Mouse (Mus musculus): ENCODE data around the gene Lrch4. TPM values are rescaled to one million over a fixed set of nuclear protein-coding genes. Genes with fewer than 3 reads are reported as not detected.

Gene Lrch4
- polyA plus RNA-seq, 1 experiment from 2014 or later = 31.1 TPM

DNA sequence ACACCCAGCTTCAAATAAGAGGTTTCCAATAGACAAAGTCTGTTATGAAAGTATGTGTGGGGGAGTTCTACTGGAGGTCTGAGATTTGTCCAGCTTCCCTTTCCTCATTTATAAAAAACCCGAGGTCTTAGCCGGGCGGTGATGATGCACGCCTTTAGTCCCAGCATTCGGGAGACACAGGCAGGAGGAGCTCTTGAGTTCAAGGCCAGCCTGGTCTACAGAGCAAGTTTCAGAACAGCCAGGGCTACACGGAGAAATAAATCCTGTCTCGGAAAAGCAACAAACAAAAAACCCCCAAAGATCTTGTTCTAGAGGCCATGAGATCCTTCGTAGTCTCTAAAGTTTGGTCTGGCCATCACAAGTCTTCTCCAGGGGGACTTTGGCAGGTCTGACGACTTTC is 930 bp upstream of the Lrch4 start:
- WGBS = 2% methylated on average over 9 of the region's 9 CpGs
- H3K4me3 ChIP-seq (ENCODE audit: low read length) = peak overlapping the region; percentile 69
- H3K36me3 ChIP-seq (ENCODE audit: control insufficient read depth, insufficient read depth) = no peaks in the 10 kb centered on the region
- no peak for ATAC-seq (replicated peaks; ENCODE audit: extremely low read depth, insufficient read depth, low FRiP score)
- H3K4me1 ChIP-seq (ENCODE audit: control insufficient read depth, insufficient read depth, low read length) = peaks cover 25% of the 10 kb centered on the region
- peak overlapping the region; percentile 73 for H3K9ac ChIP-seq (ENCODE audit: low read length)
- peak overlapping the region; percentile 93 for H3K27ac ChIP-seq (ENCODE audit: low read length)
- H3K9me3 ChIP-seq (replicated peaks; ENCODE audit: control insufficient read depth, low read length) = no peaks in the 10 kb centered on the region
- peak overlapping the region; percentile 67 for H3K4me2 ChIP-seq (ENCODE audit: low read depth, low read length)
- H3K27me3 ChIP-seq (ENCODE audit: control insufficient read depth, insufficient read depth, low read length) = no peaks in the 10 kb centered on the region

DNA sequence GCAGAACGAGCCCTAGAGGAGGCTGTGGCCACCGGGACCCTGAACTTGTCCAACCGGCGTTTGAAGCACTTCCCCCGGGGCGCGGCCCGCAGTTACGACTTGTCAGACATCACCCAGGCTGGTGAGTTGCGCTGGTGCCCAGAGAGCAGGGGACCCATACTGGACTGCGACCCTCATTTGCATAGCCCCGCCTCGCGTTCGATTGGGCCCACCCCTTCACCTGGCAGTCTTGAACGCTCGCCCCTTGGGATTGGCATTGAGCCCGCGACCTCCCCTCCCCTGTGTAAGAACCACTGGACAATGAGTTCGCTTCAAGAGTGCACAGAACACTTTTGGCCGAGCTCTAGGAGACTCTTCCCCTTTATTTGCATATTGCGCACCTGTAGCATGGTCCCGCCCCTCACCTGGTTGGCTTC is 393 bp downstream of the Lrch4 start:
- peaks cover 25% of the 10 kb centered on the region for H3K4me1 ChIP-seq (ENCODE audit: control insufficient read depth, insufficient read depth, low read length)
- H3K27me3 ChIP-seq (ENCODE audit: control insufficient read depth, insufficient read depth, low read length) = no peaks in the 10 kb centered on the region
- H3K4me2 ChIP-seq (ENCODE audit: low read depth, low read length) = peak overlapping the region; percentile 91
- no peaks in the 10 kb centered on the region for H3K9me3 ChIP-seq (replicated peaks; ENCODE audit: control insufficient read depth, low read length)
- peak; percentile 8; the same call in 1 of the 2 replicates for ATAC-seq (replicated peaks; ENCODE audit: extremely low read depth, insufficient read depth, low FRiP score)
- peak overlapping the region; percentile 89 for H3K9ac ChIP-seq (ENCODE audit: low read length)
- H3K4me3 ChIP-seq (ENCODE audit: low read length) = peak overlapping the region; percentile 84
- H3K36me3 ChIP-seq (ENCODE audit: control insufficient read depth, insufficient read depth) = peaks cover 5% of the 10 kb centered on the region
- WGBS = under 1% methylated on average over 23 of the region's 23 CpGs
- H3K27ac ChIP-seq (ENCODE audit: low read length) = peak overlapping the region; percentile 91

DNA sequence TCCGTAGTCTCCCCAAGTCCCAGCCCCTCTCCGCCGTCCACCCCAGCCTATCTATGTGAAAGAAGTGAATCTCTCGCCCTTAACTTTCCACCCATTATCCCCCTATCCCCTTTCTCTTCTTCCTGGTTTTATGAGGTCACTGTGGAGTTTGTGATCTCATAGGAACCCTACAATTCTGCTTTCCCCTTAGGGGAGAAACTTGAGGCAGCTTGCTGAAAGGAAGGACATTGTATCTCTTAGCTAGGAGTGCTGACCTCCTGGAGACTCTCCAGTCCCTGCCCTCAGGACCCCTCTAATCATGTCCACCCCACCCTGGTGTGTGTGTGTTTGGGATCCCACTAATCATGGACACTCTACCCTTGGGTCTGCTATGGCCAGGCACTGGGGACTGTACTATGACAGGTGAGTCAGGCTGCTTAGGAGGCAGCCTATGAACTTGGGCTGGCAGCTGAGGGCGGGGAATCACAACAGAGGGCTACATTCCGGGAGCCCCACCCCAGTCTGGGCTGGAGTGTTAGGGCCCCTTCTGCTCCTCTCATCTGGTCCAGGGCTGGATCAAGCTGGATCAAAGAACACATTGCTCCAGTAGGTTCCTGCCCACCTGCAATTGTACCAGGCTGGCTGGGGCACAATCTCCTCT is 1.1 kb downstream of the Lrch4 start:
- Histone ChIP-seq H3K9me3 (replicated peaks; ENCODE audit: control insufficient read depth, low read length) (no peaks in the 10 kb centered on the region), H3K4me3 (ENCODE audit: low read length) (peak overlapping the region; percentile 84), H3K27ac (ENCODE audit: low read length) (peak overlapping the region; percentile 91), H3K27me3 (ENCODE audit: control insufficient read depth, insufficient read depth, low read length) (no peaks in the 10 kb centered on the region), H3K4me2 (ENCODE audit: low read depth, low read length) (peak overlapping the region; percentile 91), H3K4me1 (ENCODE audit: control insufficient read depth, insufficient read depth, low read length) (peaks cover 25% of the 10 kb centered on the region), H3K36me3 (ENCODE audit: control insufficient read depth, insufficient read depth) (peaks cover 5% of the 10 kb centered on the region), H3K9ac (ENCODE audit: low read length) (peak overlapping the region; percentile 89)
- 18% methylated on average over 6 of the region's 6 CpGs for WGBS
- no peak for ATAC-seq (replicated peaks; ENCODE audit: extremely low read depth, insufficient read depth, low FRiP score)

DNA sequence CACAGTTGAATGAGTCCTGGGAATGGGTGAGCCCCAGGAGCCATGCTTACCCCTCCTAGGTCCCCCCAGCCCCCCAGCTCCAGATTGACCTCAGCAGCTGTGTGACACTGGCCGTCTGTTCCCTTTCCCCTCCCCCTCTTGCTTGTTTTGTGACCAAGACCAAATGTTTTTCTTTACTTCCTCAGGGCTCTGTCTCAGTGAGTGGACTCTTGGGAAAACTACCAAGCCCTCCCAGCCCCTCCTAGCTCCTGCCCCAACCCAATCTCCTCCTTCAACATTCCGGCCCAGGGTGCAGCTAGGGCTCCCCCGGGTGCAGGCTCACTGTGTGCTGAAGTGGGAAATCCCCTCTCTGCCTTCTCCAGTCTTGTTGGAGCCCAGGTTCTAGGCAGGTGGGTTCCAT is 1.7 kb downstream of the Lrch4 start:
- peaks cover 25% of the 10 kb centered on the region for H3K4me1 ChIP-seq (ENCODE audit: control insufficient read depth, insufficient read depth, low read length)
- H3K27me3 ChIP-seq (ENCODE audit: control insufficient read depth, insufficient read depth, low read length) = no peaks in the 10 kb centered on the region
- peak overlapping the region; percentile 89 for H3K9ac ChIP-seq (ENCODE audit: low read length)
- H3K4me3 ChIP-seq (ENCODE audit: low read length) = peak overlapping the region; percentile 84
- peak overlapping the region; percentile 91 for H3K27ac ChIP-seq (ENCODE audit: low read length)
- WGBS = 29% methylated on average over 3 of the region's 3 CpGs
- no peak for ATAC-seq (replicated peaks; ENCODE audit: extremely low read depth, insufficient read depth, low FRiP score)
- peaks cover 11% of the 10 kb centered on the region for H3K36me3 ChIP-seq (ENCODE audit: control insufficient read depth, insufficient read depth)
- peak overlapping the region; percentile 91 for H3K4me2 ChIP-seq (ENCODE audit: low read depth, low read length)
- H3K9me3 ChIP-seq (replicated peaks; ENCODE audit: control insufficient read depth, low read length) = no peaks in the 10 kb centered on the region

DNA sequence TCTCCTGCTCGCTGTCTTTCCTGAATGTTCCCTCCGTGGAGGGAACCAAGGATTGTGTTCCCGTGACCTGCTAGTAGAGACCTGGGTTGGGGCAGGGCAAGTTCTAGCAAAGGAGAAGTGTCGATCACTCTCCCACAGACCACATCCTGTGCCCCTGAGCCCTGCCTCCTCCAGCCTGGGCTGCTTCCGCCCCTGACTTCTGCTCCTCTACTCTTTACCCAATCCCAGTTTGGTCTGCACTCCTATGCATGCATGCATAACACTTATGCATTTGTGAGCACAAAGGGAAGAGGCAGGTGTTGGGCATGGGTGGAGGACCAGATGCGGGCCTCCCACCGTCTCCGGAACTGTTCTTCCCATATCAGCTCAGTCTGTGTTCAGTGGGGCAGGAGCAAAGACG is 2.2 kb downstream of the Lrch4 start:
- peak overlapping the region; percentile 89 for H3K9ac ChIP-seq (ENCODE audit: low read length)
- WGBS = 46% methylated on average over 9 of the region's 9 CpGs
- H3K9me3 ChIP-seq (replicated peaks; ENCODE audit: control insufficient read depth, low read length) = no peaks in the 10 kb centered on the region
- H3K4me2 ChIP-seq (ENCODE audit: low read depth, low read length) = peak overlapping the region; percentile 91
- peak overlapping the region; percentile 84 for H3K4me3 ChIP-seq (ENCODE audit: low read length)
- ATAC-seq (replicated peaks; ENCODE audit: extremely low read depth, insufficient read depth, low FRiP score) = no peak
- H3K4me1 ChIP-seq (ENCODE audit: control insufficient read depth, insufficient read depth, low read length) = peaks cover 25% of the 10 kb centered on the region
- H3K36me3 ChIP-seq (ENCODE audit: control insufficient read depth, insufficient read depth) = peaks cover 15% of the 10 kb centered on the region
- no peaks in the 10 kb centered on the region for H3K27me3 ChIP-seq (ENCODE audit: control insufficient read depth, insufficient read depth, low read length)
- H3K27ac ChIP-seq (ENCODE audit: low read length) = peak overlapping the region; percentile 91

DNA sequence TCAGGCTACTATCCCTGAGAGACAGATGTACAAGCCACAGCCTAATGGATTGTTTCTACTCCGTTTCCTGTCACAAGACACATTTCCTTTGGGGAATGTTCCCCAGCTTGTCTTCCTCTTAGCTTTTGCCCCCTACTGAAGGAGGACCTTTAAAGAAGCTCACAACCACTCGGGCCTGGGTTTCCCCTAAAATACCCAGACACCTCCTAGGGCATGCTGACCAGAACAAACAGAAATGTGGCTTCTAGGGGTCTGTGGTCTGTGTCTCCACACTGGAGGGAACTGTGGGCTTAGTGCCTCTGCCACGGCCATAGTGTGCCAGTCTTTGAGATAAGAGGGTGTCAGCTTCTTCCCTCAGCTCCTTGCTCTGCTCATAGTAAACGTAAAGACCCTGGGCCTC is 2.7 kb downstream of the Lrch4 start:
- H3K27me3 ChIP-seq (ENCODE audit: control insufficient read depth, insufficient read depth, low read length) = no peaks in the 10 kb centered on the region
- peak overlapping the region; percentile 89 for H3K9ac ChIP-seq (ENCODE audit: low read length)
- 36% methylated on average over 4 of the region's 4 CpGs for WGBS
- peaks cover 25% of the 10 kb centered on the region for H3K4me1 ChIP-seq (ENCODE audit: control insufficient read depth, insufficient read depth, low read length)
- H3K4me2 ChIP-seq (ENCODE audit: low read depth, low read length) = peak overlapping the region; percentile 91
- peak overlapping the region; percentile 91 for H3K27ac ChIP-seq (ENCODE audit: low read length)
- ATAC-seq (replicated peaks; ENCODE audit: extremely low read depth, insufficient read depth, low FRiP score) = no peak
- peak overlapping the region; percentile 84 for H3K4me3 ChIP-seq (ENCODE audit: low read length)
- H3K36me3 ChIP-seq (ENCODE audit: control insufficient read depth, insufficient read depth) = peaks cover 19% of the 10 kb centered on the region
- no peaks in the 10 kb centered on the region for H3K9me3 ChIP-seq (replicated peaks; ENCODE audit: control insufficient read depth, low read length)

DNA sequence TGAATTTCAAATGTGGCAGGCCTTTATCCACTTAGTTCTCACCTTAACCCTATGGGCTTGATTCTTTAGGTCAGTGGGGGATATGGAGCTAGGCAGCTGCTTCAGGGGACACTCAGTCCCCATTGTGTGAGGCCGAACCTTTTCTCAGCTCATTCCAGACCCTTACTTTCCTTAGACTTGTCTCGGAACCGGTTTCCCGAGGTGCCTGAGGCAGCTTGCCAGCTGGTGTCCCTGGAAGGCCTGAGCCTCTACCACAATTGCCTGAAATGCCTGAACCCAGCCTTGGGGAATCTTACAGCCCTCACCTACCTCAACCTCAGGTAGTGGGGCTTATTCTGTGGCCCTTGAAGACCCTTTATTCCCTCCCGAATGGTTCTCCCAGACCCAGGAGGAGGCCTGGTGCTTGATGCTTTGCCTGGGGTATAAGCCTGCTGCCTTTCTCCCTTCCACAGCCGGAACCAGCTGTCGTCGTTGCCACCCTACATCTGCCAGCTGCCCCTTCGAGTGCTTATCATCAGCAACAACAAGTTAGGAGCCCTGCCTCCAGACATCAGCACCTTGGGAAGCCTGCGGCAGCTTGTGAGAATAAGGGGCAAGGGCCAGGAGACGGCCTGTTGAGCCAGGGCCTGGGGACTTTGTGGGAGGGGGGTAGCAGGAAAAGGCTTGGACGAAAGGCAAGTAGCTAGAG is 4.6 kb downstream of the Lrch4 start:
- no peak overlapping the region for H3K4me3 ChIP-seq (ENCODE audit: low read length)
- no peak overlapping the region for H3K9ac ChIP-seq (ENCODE audit: low read length)
- H3K36me3 ChIP-seq (ENCODE audit: control insufficient read depth, insufficient read depth) = peaks cover 38% of the 10 kb centered on the region

DNA sequence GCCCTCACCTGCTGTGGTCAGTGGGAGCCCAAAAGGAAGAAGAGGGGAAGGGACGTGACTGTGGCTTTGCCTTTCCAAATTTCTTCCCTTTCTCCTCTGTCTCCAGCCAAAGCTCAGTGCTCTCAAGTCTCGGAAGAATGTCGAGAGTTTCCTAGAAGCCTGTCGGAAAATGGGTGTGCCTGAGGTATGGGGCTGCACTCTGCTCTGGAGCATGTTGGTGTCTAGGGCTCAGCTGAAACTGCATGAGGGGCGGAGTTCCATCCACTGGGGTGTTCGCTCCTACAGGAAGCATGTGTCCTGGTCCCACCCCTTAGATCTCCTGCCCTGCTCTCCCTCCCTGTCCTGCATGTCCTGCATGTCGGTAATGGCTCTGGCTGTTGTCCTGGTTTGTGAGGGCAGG is 10.6 kb downstream of the Lrch4 start:
- no peak for ATAC-seq (replicated peaks; ENCODE audit: extremely low read depth, insufficient read depth, low FRiP score)
- peaks cover 7% of the 10 kb centered on the region for H3K27me3 ChIP-seq (ENCODE audit: control insufficient read depth, insufficient read depth, low read length)
- H3K36me3 ChIP-seq (ENCODE audit: control insufficient read depth, insufficient read depth) = peaks cover 64% of the 10 kb centered on the region
- H3K4me3 ChIP-seq (ENCODE audit: low read length) = no peak overlapping the region
- no peak overlapping the region for H3K27ac ChIP-seq (ENCODE audit: low read length)
- H3K9ac ChIP-seq (ENCODE audit: low read length) = no peak overlapping the region
- WGBS = 63% methylated on average over 7 of the region's 7 CpGs
- H3K9me3 ChIP-seq (replicated peaks; ENCODE audit: control insufficient read depth, low read length) = no peaks in the 10 kb centered on the region
- peaks cover 3% of the 10 kb centered on the region; the same call in 1 of the 2 replicates for H3K4me1 ChIP-seq (ENCODE audit: control insufficient read depth, insufficient read depth, low read length)
- H3K4me2 ChIP-seq (ENCODE audit: low read depth, low read length) = no peak overlapping the region

More for the DNA sequence above, 4.6 kb downstream of the Lrch4 start:
- H3K4me1 ChIP-seq (ENCODE audit: control insufficient read depth, insufficient read depth, low read length) = peaks cover 22% of the 10 kb centered on the region
- 66% methylated on average over 12 of the region's 12 CpGs for WGBS
- H3K27me3 ChIP-seq (ENCODE audit: control insufficient read depth, insufficient read depth, low read length) = no peaks in the 10 kb centered on the region
- no peak for ATAC-seq (replicated peaks; ENCODE audit: extremely low read depth, insufficient read depth, low FRiP score)
- H3K9me3 ChIP-seq (replicated peaks; ENCODE audit: control insufficient read depth, low read length) = no peaks in the 10 kb centered on the region
- no peak overlapping the region for H3K27ac ChIP-seq (ENCODE audit: low read length)
- no peak overlapping the region for H3K4me2 ChIP-seq (ENCODE audit: low read depth, low read length)

DNA sequence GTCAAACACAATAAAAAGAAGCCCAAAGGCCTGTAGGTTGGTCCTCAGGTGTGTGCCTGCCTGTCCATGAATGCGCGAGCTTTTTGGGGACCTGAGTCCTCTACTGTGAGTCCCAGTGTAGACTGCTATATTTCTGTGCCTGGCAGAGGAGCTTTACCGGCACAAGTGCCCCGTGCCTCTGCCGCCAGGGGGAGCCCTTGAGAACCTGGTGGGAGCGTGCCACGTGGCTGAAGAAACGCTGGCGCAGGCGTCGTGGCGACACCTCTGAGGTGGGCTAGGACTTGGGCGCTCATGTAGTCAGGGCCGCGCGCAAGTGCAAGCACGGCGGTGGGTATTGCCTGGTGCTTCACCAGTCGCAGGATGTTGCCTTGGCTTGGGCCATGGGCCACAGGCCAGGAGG is 12.1 kb downstream of the Lrch4 start, which contains the start of gene Sap25:
TSS of gene Sap25 (plus strand) at position 281 of the 400 bp plus-strand sequence.
- H3K4me2 ChIP-seq (ENCODE audit: low read depth, low read length) = no peak within 1 kb of the TSS
- ATAC-seq (replicated peaks; ENCODE audit: extremely low read depth, insufficient read depth, low FRiP score) = no peak
- no peak within 1 kb of the TSS for H3K4me3 ChIP-seq (ENCODE audit: low read length)
- peaks cover 21% of the 10 kb centered on the region for H3K27me3 ChIP-seq (ENCODE audit: control insufficient read depth, insufficient read depth, low read length)
- no peak within 1 kb of the TSS for H3K27ac ChIP-seq (ENCODE audit: low read length)
- no peak within 1 kb of the TSS for H3K9ac ChIP-seq (ENCODE audit: low read length)
- peaks cover 54% of the 10 kb centered on the region for H3K36me3 ChIP-seq (ENCODE audit: control insufficient read depth, insufficient read depth)
- no peaks in the 10 kb centered on the region for H3K9me3 ChIP-seq (replicated peaks; ENCODE audit: control insufficient read depth, low read length)
- peaks cover 9% of the 10 kb centered on the region; the same call in 1 of the 2 replicates for H3K4me1 ChIP-seq (ENCODE audit: control insufficient read depth, insufficient read depth, low read length)
- 88% methylated on average over 19 of the region's 19 CpGs for WGBS

Data from heart, embryonic 16.5 days (tissue).